Mouse (Mus musculus) urinary bladder, adult 18-20 months (tissue): ENCODE measurements around the gene Olfr1380.
"Not testable (repeated sequence)": the region's sequence is repeated elsewhere in the genome, so short reads cannot be mapped to it uniquely, and the experiment has no call there.

ENCODE experiments used
- DNase-seq, 2 experiments: peaks; one replicate each; pipeline ENCODE4 v3.0.0; 2022; ENCODE audit warnings: low spot score in 2 of 2, mixed read lengths in 2 of 2

Olfr1380 gene

DNA sequence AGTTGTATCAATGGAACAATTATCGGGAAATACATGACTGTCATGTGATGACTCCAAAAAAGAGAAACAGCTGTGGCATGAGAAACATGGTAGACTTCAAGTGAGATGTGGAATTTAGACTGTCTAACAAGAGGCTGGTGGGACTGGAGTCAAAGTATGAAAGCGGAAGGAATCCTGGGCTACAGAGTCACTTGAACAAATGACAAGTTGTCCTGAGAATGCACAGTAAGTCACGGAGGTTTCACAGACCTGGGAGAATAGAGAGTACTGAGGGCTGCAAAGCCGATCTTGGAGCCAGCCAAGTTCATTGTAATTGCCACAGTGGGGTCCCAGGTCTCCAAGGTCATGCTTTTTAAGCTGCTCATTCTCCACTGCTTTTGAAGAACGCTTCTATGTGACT lies at the start of gene Olfr1380:
TSS of gene Olfr1380 (plus strand) at position 301 of the 400 bp plus-strand sequence.
- DNase-seq: not testable (repeated sequence)

DNA sequence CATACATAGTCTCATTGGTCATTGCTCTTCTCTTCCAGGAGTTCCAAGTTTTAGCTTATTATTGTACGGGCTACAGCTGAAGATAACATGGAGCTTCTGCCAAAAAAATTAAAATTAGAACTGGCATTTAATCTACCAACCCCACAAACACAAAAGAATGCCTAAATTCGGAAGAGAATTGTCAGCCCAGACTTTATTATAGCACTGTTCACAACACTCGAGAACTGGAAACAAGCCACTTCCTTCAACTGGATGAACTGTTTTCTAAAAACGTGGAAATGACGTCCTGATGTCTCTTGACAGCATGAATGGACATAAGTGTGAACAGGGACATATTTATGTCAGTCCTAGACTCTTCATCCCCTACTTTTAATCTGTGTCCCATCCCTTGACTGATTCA lies 38.6 kb upstream of the Olfr1380 start:
- no peak for DNase-seq

DNA sequence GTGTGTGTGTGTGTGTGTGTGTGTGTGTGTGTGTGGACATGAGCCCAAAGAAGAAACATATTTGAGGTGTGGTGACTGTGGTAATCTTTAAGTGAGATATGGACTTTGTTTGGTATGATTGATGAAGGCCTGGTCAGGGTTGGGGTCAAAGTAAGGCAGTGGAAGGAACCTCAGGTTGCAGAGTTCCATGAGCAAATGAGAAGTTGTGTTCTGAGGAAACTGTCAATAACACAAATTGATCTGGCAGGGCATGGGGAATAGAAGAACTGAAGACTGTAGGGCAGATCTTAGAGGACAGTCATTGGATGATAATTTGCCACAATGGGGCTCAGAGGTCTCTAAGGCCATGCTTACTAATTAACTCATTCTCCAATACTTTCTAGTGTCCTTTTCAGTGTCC lies 37.3 kb upstream of the Olfr1380 start, which contains the start of gene Olfr1383:
TSS of gene Olfr1383 (plus strand) at position 301 of the 400 bp plus-strand sequence.
- DNase-seq: no peak

DNA sequence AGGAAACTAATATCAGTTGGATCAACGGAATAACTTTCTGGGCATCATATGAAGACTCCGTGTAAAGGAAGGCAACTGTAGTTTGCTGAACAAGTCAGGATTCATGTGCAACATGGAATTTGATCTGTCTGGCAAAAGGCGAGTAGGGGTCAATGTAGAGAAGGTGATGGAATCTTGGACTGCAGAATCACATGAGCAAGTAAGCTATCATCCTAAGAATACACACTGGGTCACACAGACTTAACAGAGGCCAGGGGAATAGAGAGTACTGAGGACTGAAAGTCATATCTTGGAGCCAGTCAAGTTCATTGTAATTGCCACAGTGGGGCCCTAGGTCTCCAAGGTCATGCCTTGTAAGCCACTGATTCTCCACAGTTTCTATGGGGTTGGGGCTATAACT lies 28.7 kb upstream of the Olfr1380 start, which contains the start of gene Olfr1382:
TSS of gene Olfr1382 (plus strand) at position 301 of the 400 bp plus-strand sequence.
- no peak for DNase-seq

DNA sequence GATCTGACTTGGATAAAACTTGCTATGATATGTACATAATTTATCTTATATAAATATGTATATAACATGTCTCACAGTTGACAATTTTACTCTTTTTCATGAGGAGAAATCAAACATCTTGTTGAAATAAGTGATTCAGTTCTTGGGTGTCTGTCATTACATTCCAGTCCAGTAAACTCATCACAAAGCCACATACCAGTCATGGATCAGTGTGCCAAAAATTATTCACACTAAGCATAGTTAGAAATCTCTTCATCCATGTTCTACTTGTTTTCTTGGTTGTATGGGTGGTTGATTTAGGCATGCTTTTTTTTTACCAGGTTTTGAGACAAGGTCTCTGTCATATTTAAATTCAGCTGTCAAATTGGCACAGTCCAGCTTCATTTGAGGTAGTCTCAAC lies 23.9 kb upstream of the Olfr1380 start:
- DNase-seq: no peak

DNA sequence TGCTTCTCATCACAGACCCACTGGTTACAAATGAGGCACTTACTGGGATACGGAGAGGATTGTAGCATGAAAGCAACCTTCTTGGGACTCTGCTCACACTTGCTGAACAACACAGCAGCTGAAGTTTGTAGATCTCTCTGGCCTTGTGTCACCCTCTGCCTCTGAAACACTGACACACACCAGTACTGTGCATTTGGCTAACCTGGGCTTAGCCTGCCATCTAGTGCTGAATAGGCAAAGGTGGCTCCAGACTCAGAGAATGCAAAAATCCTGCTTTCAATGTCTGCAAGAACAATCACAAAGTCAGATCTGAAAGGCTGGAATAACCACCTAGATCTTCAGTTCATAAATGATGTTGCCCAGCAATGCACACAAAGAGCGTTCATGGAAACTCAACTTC lies 20.0 kb upstream of the Olfr1380 start:
- not testable (repeated sequence) for DNase-seq

DNA sequence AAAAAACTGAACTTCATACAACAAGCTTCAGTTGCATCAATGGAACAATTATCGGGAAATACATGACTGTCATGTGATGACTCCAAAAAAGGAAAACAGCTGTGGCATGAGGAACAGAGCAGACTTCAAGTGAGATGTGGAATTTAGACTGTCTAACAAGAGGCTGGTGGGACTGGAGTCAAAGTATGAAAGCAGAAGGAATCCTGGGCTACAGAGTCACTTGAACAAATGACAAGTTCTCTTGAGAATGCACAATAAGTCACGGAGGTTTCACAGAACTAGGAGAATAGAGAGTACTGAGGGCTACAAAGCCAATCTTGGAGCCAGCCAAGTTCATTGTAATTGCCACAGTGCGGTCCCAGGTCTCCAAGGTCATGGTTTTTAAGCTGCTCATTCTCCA lies 13.5 kb upstream of the Olfr1380 start, which contains the start of gene Olfr1381:
TSS of gene Olfr1381 (plus strand) at position 301 of the 400 bp plus-strand sequence.
- DNase-seq: not testable (repeated sequence)

DNA sequence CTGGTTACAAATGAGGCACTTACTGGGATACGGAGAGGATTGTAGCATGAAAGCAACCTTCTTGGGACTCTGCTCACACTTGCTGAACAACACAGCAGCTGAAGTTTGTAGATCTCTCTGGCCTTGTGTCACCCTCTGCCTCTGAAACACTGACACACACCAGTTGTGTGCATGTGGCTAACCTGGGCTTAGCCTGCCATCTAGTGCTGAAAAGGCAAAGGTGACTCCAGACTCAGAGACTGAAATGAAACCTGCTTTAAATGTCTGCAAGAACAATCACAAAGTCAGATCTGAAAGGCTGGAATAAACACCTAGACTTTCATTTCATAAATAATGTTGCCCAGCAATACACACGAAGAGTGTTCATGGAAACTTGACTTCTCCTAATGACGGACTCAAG lies 2.6 kb upstream of the Olfr1380 start:
- DNase-seq: not testable (repeated sequence)

DNA sequence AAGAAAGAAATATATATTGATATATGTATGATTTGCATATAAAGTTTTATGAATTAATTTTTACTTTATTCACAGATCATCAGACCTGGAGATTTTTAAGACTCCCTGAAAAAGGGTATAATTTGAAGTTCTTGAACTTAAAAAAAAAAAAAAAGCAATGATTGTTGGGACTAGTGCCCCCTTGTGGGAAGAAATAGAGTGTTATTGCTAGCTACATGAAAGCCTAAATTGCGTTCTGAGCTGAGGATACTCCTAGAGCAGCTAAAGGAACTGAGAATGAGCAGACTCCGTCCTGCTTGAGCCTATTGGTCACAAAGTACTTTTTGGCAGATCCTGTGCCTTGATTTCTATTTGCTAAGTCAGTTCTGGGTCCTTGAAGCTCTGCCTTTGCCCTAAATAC lies 18.4 kb downstream of the Olfr1380 start:
- DNase-seq: not testable (repeated sequence)

DNA sequence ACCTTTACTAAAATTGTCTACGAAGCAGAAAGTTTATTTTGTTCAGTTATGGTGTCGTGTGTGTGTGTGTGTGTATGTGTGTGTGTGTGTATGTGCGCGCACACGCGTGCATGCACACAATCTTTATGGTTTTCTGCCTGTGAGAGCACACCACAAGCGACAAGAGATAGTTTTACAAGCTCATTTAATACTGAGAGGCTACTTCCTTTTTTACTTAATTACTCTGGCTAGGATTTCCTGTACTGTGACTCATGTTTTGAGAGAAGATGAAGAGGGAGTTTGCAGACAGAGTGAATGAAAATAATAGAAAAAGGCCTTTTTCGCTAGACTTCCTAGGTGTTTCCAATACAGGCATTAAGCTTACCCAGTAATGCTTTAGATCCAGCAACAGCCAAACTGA lies 23.8 kb downstream of the Olfr1380 start:
- DNase-seq: not testable (repeated sequence)

DNA sequence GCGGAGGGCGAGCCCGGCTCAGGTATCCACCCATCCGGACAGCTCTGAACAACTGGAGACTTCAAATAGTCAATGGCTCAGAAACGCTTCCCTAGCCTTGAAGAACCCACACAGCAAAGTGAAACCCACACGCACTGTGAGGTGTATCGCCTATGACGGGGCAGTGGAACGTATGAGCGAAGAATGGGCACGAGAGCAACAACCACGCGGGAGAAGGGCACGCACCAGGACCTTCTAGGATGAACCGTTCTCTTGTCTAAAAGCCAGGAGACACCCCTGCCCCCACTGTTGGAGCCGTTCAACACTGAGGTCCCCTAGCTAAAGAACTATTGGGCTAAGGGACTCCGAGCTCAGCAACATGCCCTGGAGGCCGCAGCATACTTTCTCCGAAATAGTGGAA lies 33.5 kb downstream of the Olfr1380 start:
- no peak for DNase-seq

DNA sequence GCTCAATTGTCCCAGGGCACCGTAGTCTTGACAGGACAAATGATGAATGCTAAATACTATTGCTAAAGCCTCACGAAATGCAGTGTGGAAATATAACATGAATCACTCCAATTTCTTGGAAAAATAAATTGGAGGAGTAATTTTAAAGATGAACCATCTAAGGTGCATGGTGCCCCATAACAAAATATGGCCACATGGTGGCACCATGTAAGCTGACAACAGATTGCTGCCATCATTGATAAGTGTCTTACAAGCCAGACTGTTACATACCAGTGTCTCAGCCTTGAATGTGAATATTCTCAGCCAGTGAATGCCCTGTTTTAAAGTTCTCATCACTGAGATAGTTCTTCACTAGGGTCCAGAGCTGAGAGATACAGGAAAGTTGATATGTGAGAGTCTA lies 40.5 kb downstream of the Olfr1380 start:
- DNase-seq: not testable (repeated sequence)

DNA sequence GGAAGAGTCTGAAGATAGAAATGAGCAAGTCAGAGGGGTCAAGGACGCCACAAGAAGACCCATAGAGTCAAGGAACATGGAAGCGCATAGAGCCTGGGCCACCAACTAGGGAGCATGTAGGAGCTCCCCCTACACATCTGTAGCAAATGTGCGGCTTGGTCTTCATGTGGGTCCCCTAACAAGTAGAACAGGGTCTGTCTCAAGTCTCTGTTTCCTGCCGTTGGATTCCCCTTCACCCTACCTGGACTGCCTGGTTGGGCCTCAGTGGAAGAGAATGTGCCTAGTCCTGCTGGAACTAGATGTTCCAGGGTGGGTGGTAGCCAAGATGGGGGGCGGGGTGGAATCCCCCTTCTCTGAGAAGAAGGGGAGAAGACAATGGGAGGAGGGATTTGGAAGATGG lies 51.6 kb downstream of the Olfr1380 start:
- not testable (repeated sequence) for DNase-seq

DNA sequence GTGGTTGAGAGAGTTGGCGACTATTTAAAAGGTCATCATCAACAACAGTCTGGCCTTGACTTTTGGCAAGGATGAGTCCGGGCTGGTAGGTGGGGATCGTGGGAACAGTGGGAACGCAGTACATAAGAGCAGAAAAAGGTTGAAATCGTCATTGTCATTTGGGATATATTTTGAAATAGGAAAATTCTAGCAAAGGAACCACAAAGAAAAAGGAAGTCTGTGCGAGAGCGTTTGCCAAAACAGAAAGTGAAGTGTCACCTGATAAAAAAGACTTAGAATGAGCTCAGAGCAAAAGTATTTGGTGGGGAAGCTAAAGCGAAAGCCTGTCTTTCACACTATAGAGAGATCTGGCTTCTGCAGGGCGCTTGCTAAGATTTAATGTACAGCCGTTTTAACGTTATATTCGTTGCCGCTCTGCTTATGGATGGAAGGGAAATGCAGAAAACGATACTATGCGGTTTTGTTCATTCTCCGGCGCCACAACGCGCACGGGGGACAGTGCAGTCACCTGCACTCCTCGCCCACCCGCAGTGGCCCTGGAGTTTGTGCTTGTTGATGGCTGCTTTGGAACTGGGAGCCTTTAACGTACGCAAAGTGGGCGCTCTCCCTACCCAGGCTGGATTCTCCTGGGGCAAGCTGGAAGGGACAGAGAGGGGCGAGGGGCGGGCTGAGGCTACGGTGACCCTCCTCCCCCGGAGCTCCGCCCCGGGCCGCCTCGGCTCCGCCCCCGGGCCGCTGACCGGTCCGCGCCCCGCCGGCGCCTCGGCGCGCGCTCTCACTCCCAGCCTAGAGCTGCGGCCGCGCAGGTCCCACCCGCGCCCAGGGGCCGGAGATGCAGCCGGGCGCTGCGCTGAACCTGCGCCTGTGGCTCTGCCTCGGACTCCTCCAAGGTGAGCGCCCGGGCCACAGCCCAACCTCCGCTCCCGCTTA lies 52.5 kb downstream of the Olfr1380 start, which contains the start of gene Flt4:
TSS of gene Flt4 (plus strand) at position 326 of the 930 bp plus-strand sequence.
- peak in 1 of 2 experiments; percentile 24 for DNase-seq

DNA sequence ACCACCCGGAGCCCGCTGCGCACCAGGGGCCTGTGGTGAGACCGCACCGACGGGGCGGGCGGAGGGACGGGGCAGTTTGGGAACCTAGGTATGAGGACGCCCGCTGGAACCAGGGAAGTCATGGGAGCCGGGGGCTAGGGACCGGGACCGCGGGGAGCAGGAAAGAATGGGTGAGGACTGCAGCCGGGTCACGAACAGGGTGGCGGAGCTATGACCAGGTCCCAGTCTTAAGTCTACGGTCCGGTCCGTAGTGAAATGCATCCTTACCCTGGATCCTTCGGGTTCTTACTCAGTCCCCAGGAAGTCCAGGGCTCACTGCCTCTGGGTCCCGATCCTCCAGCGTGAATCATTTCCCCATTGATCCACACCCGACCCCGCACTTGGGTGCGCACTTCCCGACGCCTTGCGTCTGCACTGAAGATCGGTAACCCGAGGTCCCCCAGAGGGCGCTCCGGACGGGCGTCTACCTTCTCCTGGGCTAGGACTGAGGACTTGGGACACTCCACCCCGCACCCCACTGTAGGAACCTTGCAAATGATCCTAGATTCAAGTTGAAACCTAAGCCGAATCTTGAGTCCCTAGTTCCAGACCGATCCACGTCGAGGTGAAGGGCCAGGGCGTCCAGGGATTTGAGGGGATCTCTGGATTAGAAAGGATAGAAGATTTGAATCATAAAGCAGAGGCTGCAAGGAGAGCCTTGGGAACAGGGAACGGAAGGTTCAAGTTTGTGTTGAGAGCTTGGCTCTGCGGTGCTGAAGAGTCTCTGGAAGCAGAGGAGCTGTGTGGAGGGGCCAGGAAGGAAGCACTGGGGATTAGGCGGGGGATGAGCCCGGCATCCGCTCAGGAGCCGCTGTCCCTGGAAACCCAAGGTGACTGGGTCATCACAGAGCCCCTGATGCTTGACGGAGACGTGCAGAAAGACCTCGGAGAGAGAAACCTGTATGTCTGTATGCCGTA lies 53.5 kb downstream of the Olfr1380 start:
- DNase-seq: not testable (repeated sequence)

DNA sequence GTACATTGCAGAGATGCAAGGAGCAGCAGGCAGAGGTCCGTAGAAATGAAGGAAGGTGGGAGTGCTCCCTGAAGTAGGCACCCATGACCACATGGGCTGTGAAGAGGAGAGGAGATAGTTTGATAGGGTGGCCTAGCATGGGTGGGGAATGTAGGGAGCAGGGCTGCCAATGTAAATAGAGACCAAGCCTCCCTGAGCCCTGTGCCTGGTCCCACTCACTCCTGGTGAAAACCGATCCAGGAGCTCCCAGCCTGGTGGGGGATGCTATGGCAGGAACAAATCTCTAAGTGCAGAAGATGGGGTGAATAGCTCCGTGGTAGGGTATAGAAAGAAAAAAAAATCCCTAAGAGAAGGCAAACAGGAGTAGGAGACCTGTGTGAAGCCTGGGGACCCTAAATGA lies 54.7 kb downstream of the Olfr1380 start:
- not testable (repeated sequence) for DNase-seq

DNA sequence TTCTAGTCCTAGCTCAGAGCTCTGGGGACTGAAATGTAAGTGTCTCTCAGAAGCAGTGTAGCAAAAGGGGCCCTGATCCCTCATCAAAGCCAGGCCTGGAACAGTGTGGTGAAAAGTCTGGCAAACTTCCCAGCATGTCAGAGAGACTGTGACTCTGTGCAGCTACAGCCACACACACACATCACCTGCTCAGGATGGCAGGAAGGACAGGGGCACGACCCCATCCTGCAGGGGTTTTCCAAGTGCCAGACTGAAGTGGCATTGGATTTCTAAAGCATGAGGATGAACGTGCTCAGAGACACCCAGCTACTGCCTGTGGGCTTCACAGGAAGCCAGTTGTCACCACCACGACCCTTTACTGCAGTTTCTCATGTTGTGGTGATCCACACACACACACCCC lies 55.5 kb downstream of the Olfr1380 start:
- no peak for DNase-seq

DNA sequence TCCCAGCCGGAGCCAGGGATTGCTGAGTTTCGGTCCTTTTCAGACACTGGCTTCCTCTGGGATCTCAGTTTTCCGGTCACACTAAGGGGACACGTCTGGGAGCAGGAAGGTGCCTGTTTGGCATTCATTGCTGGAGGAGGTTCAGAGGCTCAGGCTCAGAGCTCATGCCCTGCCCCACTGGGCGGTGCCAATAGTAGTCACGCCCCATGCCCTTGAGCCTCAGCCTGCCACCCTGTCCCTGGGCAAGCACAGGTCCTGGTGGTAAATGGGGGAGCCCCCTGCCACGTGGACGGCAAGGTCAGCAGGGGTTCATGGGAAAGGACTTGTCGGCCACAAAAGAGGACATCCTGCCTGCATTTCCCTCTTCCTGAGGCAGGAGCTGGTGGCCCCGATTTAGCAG lies 56.7 kb downstream of the Olfr1380 start:
- no peak for DNase-seq
